Mouse (Mus musculus) telencephalon, adult 2 months (tissue): ENCODE measurements around the gene Cope.

Experiments
- DNase-seq: peaks from one replicate; pipeline ENCODE4 v3.0.0-alpha.2; 2011; ENCODE audit warnings: low read depth, low spot score

Cope gene

GRCm38 (mm10) chr8:70302358-70302890 is at the start of gene Cope, which contains the start of gene Ddx49:
TSS of gene Cope (plus strand) at chr8:70302518.
TSS of gene Ddx49 (minus strand) at chr8:70302489.
- DNase-seq, result peak; percentile 96

DNA sequence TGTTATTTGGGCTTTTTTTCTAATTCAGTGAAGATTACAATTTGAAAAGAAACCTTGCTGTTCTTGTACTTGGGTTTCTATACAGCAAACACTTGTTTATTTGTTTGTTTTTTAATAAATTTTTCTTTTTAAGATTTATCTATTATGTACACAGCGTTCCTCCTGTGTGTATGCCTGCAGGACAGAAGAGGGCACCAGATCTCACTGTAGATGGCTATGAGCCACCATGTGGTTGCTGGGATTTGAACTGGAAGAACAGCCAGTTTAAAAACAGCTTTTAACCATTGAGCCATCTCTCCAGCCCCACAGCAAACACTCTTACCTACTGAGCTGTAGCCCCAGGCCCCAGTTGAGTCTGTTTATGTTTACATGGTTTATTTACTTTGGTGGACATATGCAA is 47.7 kb upstream of the Cope start:
- no peak for DNase-seq

GRCm38 (mm10) chr8:70257456-70257855 is 44.9 kb upstream of the Cope start:
- no peak for DNase-seq

DNA sequence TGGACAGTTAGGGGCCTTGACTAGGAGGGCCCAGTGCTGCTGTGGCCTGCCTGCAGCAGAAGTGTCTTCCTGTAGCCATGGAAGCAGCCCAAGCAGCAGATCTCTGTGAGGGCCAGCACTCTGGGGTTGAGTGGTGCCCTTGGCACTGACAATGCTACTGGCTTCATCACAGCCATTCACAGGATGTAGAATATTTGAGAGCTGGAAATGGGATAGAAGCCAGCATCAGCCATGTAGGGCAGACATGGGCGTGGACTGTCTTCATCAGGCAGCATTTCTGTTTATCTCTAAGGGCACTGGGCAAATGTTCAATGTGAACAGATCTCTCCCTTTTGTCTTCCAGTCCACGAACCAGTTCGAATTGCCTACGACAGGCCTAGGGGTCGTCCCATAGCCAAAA is 43.7 kb upstream of the Cope start:
- no peak for DNase-seq

DNA sequence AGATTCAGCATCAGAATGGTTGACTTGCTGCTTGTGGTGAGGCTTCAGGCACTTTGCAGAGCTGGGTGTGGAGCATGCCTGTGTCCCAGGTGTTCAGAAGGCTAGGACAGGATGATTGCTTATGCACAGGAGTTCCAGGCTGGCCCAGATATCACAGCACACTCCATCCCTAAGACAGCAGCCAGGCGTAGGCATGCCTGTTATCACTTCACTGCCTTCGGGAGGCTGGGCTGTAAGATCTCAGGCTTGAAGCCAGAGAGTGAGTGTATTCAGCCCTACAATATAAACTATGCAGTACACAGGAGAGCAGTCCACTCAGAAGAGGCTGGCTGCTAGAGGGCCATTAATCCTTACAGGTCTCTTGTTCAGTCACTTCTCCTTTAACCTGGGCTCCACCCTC is 43.3 kb upstream of the Cope start:
- DNase-seq, result no peak

DNA sequence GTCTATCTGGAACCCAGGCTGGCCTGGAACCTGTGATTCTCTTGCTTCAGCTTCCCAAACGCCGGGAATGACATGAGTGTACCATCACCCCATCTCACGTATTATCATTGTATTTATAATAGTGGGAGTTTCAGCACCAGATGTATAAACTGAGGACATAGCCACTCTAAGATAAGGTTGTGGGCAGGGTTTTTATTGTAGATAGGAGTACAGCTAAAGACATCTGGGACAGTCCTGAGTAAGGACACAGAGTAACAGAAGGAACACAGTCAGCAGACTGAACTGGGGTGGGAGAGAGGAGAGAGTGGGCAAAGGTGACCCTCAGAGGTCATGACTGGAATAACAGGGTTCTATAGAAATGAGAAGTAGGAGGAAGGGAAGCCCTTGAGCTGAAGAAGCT is 34.6 kb upstream of the Cope start:
- no peak for DNase-seq

DNA sequence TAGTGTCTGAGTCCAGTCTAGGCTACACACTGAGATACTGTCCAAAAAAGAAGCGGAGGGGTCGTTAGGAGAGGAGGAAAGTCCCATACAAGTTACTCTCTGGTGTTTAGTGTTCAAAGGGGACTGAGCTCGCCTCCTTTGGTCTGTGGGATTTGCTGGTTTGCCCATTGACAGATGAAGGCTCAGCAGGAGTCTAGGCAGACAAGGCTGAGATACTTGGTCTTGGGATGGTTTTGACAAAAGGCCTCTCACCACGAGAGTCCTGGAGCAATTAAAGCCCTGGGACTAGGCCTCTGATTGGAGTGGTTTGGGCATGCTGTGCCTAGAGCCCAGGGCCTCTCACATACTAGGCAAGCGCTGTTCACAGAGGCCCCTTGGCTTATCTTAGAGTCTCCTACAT is 34.0 kb upstream of the Cope start:
- no peak for DNase-seq

- peak; percentile 53 for DNase-seq
Measured at GRCm38 (mm10) chr8:70268799-70269565, 33.3 kb upstream of the Cope start.

DNA sequence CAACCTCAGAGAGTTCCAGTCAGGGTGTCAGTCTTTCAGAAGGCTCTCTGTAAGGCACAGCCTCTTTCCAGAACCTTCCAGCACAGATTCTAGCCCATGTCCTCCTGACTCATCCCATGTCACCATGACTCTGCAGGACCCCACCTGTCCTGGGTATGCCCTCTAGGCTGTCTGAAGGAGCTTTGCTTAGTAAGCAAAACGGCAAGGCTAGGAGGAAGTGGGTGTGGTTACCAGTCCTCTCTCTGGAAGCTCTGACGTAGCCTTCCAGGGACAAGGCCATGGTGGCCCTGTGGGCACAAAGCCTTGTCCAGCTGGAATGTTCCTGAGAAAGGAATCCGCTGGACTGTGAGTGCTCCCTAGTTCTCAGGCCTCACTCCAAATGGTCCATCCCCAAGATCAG is 29.4 kb upstream of the Cope start:
- DNase-seq, result no peak

- DNase-seq, result no peak
Measured at GRCm38 (mm10) chr8:70274350-70274749, 28.0 kb upstream of the Cope start.

- DNase-seq, result no peak
Measured at GRCm38 (mm10) chr8:70276476-70276875, 25.8 kb upstream of the Cope start.

DNA sequence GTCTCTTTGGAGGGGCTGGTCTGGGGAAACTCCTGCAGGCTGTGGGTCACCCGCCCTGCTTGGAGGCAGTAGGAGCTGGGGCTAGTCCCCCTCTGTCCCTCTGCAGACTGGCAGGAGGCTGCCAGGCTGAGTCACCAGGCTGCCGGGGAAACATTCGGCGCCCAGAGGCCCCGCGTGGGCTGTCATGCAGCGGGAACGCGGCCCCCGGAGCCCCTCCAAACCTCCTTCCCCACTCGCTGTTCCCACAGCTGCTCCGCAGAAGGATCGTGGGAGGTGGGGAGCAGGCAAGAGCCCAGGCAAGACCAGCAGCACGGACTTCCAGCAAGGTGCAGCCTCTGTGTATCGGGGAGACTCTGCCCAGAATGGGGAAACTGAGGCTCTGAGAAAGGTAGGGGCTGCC is 24.1 kb upstream of the Cope start:
- no peak for DNase-seq

- no peak for DNase-seq
Measured at GRCm38 (mm10) chr8:70279266-70279665, 23.1 kb upstream of the Cope start.

GRCm38 (mm10) chr8:70281001-70281400 is 21.3 kb upstream of the Cope start:
- DNase-seq, result no peak

- peak; percentile 55 for DNase-seq
Measured at GRCm38 (mm10) chr8:70282603-70283135, 19.6 kb upstream of the Cope start, which contains the start of gene Homer3. TSS of gene Homer3 (plus strand) at chr8:70282827.

GRCm38 (mm10) chr8:70283136-70284077 is 18.9 kb upstream of the Cope start:
- DNase-seq, result no peak

DNA sequence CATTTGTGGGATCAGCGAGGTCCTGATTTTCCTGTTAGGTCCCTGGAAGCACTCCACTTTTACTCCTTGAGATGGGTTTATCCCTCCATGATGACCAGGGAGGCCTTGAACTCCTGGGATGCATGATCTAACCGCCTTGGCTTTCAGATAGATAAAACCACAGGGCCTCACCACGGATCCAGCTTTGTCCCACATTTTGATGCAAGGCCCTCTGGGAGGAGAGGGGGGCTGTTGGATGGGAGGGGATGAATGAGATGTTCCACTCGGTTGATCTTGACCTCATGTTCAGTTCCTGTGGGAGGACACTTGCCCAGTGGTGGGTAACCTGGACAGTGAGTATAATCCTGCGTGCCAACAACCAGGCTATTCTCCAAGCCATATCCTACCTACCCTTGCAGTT is 17.9 kb upstream of the Cope start:
- no peak for DNase-seq

DNA sequence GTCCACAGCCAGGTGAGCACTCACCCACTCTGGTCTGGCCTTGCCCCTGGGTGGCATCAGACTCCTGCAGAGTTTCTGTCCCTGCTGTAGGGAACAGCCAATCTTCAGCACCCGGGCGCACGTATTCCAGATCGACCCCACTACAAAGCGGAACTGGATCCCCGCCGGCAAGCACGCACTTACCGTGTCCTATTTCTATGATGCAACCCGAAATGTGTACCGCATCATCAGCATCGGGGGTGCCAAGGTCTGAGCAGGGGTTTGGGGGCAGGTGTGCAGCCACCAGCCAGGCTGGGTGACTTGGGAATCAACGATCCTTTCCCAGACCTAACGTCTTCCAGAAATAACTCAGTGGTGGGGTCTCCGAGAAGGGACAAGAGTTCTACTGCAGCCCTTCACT is 17.0 kb upstream of the Cope start:
- DNase-seq, result no peak

DNA sequence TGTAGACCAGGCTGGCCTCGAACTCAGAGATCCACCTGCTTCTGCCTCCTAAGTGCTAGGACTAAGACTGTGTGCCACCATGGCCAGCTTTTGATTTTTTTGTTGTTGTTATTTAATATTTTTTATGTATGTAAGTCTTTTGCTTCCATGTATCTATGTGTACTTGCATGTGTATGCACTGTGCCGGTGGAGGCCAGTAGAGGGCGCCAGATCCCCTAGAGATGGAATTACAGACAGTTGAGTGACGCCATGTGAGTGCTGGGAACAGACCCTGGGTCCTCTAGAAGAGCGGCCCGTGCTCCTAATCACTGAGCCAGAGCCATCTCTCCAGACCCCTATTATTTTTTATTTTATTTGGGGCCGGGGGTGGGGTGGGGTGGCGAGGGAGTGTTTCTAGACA is 15.6 kb upstream of the Cope start:
- no peak for DNase-seq

- no peak for DNase-seq
Measured at GRCm38 (mm10) chr8:70293988-70294405, 8.3 kb upstream of the Cope start.

GRCm38 (mm10) chr8:70300881-70301280 is 1.4 kb upstream of the Cope start:
- DNase-seq, result no peak

- DNase-seq, result no peak
Measured at GRCm38 (mm10) chr8:70302901-70303300, 583 bp downstream of the Cope start.
